Mouse (Mus musculus): ENCODE measurements around the gene Unc13b.

- no peak for TF ChIP-seq GATA1 (IDR thresholded peaks at IDR 0.05; ENCODE audit: low read length)
- TF ChIP-seq TAL1 (IDR thresholded peaks at IDR 0.05; ENCODE audit: low read length) = no peak
These were observed 13.0 kb upstream of the Unc13b start, which contains the start of gene Fam214b for GRCm38 (mm10) chr4:43045659-43046302.
